Mouse (Mus musculus) thymus, adult 2 months (tissue): Measurements from ENCODE around the gene 1700067K01Rik.

ENCODE experiments used
- CTCF ChIP-seq: fragments of 200-500 bp; IDR thresholded peaks from 2 replicates; pipeline ENCODE4 v1.5.1; 2012; ENCODE audit warnings: mild to moderate bottlenecking, control low read depth, low read length, moderate library complexity, borderline replicate concordance; ENCODE audit not compliant: control insufficient read depth, poor library complexity, insufficient read depth; ENCODE audit errors: extremely low read depth
- POLR2A ChIP-seq: fragments of 200-500 bp; IDR thresholded peaks from 2 replicates; pipeline ENCODE4 v1.6.1; 2012; ENCODE audit warnings: mild to moderate bottlenecking, low read length, control low read depth, moderate library complexity; ENCODE audit not compliant: control insufficient read depth, poor library complexity, insufficient read depth; ENCODE audit errors: extremely low read depth

DNA sequence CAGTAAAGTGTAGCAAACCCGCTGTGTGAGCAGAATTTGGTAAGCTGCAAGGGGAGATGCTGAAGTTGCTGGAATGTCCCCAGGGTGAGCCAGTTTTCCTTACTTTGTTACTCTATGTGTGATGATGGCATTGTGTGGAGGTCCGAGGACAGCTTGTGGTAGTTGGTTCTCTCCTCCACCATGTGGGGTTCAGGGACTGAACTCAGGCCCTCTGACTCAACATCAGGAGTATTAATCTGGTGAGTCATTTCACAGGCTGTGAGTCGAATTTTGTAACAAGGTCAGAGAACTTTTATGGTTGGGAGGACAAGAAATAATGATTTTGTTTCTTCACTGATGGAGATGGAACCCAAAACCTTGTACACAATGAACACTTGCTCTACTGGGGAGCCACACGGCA, 31.5 kb downstream of the 1700067K01Rik start:
- no peak for TF ChIP-seq POLR2A
- TF ChIP-seq CTCF, result no peak
